Mouse (Mus musculus): ENCODE results near the gene Oprm1. TPM values are rescaled to one million over a fixed set of nuclear protein-coding genes. Genes with fewer than 3 reads are reported as not detected.
A peak's percentile ranks its signal among the peaks of the same experiment; 100 is the strongest.

The Oprm1 gene
- polyA plus RNA-seq, 1 experiment from 2014 or later = not detected

DNA sequence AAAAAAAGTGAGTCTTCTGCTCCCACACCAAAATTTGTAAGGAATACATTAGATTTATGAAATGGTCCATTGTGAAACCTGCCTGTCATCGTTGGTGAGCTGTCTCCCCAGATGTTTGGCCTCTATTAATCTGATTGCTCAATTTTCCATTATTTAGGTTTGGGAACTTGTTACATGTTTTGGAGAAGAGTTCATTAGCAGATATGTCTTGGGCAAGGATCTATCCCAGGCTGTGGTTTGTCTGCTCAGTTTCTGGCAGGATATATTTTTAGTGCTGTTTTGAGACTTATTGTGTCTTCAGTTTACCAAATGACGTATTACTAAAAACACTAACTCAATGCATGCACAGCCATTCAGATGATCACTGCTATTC lies 289.6 kb downstream of the Oprm1 start:
- H3K36me3 ChIP-seq (ENCODE audit: control insufficient read depth, insufficient read depth, low read length) = no peaks in the 10 kb centered on the region
- H3K27me3 ChIP-seq (ENCODE audit: control insufficient read depth, insufficient read depth, low read length) = no peaks in the 10 kb centered on the region
- H3K9ac ChIP-seq (ENCODE audit: low read length) = no peak overlapping the region
- no peaks in the 10 kb centered on the region for H3K9me3 ChIP-seq (ENCODE audit: control insufficient read depth, low read length)
- WGBS = 70% methylated on average over 2 of the region's 2 CpGs
- ATAC-seq (ENCODE audit: insufficient number of reproducible peaks, insufficient read depth, low FRiP score, low read depth) = no peak
- H3K4me1 ChIP-seq (ENCODE audit: control insufficient read depth in 2 of 2, insufficient read depth in 2 of 2, low read length in 2 of 2) = peaks cover 2 to 3% of the 10 kb centered on the region in 2 experiments; a peak in 3 of 4 replicates
- H3K4me2 ChIP-seq (ENCODE audit: low read length) = peak overlapping the region; percentile 31; the same call in 1 of the 2 replicates
- no peak overlapping the region for H3K4me3 ChIP-seq (ENCODE audit: control insufficient read depth in 1 of 2, insufficient read depth in 1 of 2, low read depth in 1 of 2, low read length in 2 of 2)
- H3K27ac ChIP-seq (replicated peaks in 1 of 2; ENCODE audit: control insufficient read depth in 1 of 2, insufficient read depth in 1 of 2, low read depth in 2 of 2, low read length in 2 of 2) = no peak overlapping the region

- Histone ChIP-seq H3K27me3 (ENCODE audit: control insufficient read depth, insufficient read depth, low read length) (no peaks in the 10 kb centered on the region), H3K36me3 (ENCODE audit: control insufficient read depth, insufficient read depth, low read length) (no peaks in the 10 kb centered on the region), H3K9me3 (ENCODE audit: control insufficient read depth, low read length) (no peaks in the 10 kb centered on the region), H3K4me1 (ENCODE audit: control insufficient read depth in 2 of 2, insufficient read depth in 2 of 2, low read length in 2 of 2) (peaks cover 2 to 3% of the 10 kb centered on the region in 2 experiments; a peak in 3 of 4 replicates), H3K27ac (replicated peaks in 1 of 2; ENCODE audit: control insufficient read depth in 1 of 2, insufficient read depth in 1 of 2, low read depth in 2 of 2, low read length in 2 of 2) (no peak overlapping the region), H3K4me3 (ENCODE audit: control insufficient read depth in 1 of 2, insufficient read depth in 1 of 2, low read depth in 1 of 2, low read length in 2 of 2) (no peak overlapping the region), H3K9ac (ENCODE audit: low read length) (no peak overlapping the region), H3K4me2 (ENCODE audit: low read length) (no peak overlapping the region)
- ATAC-seq (ENCODE audit: insufficient number of reproducible peaks, insufficient read depth, low FRiP score, low read depth) = no peak
- WGBS = 60% methylated on average over 3 of the region's 3 CpGs
Measured at GRCm38 (mm10) chr10:7049901-7050300, 291.6 kb downstream of the Oprm1 start.

GRCm38 (mm10) chr10:7052315-7053017 lies 294.2 kb downstream of the Oprm1 start, which contains the start of gene Ipcef1:
TSS of gene Ipcef1 (minus strand) at chr10:7052478.
- Histone ChIP-seq H3K27ac (replicated peaks in 1 of 2; ENCODE audit: control insufficient read depth in 1 of 2, insufficient read depth in 1 of 2, low read depth in 2 of 2, low read length in 2 of 2) (0 out of 4 replicates have a peak within 1 kb of the TSS, but pooled peaks of 1 of the 2 experiments have one; percentile 9), H3K9ac (ENCODE audit: low read length) (no peak within 1 kb of the TSS), H3K4me3 (ENCODE audit: control insufficient read depth in 1 of 2, insufficient read depth in 1 of 2, low read depth in 1 of 2, low read length in 2 of 2) (no peak within 1 kb of the TSS), H3K9me3 (ENCODE audit: control insufficient read depth, low read length) (no peaks in the 10 kb centered on the region), H3K4me1 (ENCODE audit: control insufficient read depth in 2 of 2, insufficient read depth in 2 of 2, low read length in 2 of 2) (peaks cover 0 to 2% of the 10 kb centered on the region in 2 experiments; a peak in 2 of 4 replicates), H3K4me2 (ENCODE audit: low read length) (no peak within 1 kb of the TSS), H3K36me3 (ENCODE audit: control insufficient read depth, insufficient read depth, low read length) (no peaks in the 10 kb centered on the region), H3K27me3 (ENCODE audit: control insufficient read depth, insufficient read depth, low read length) (no peaks in the 10 kb centered on the region)
- 36% methylated on average over 12 of the region's 12 CpGs for WGBS
- no peak for ATAC-seq (ENCODE audit: insufficient number of reproducible peaks, insufficient read depth, low FRiP score, low read depth)

- no peak overlapping the region for H3K4me2 ChIP-seq (ENCODE audit: low read length)
- 73% methylated on average over 6 of the region's 6 CpGs for WGBS
- H3K36me3 ChIP-seq (ENCODE audit: control insufficient read depth, insufficient read depth, low read length) = no peaks in the 10 kb centered on the region
- no peaks in the 10 kb centered on the region for H3K27me3 ChIP-seq (ENCODE audit: control insufficient read depth, insufficient read depth, low read length)
- no peaks in the 10 kb centered on the region for H3K9me3 ChIP-seq (ENCODE audit: control insufficient read depth, low read length)
- peaks cover 0 to 2% of the 10 kb centered on the region in 2 experiments; a peak in 2 of 4 replicates for H3K4me1 ChIP-seq (ENCODE audit: control insufficient read depth in 2 of 2, insufficient read depth in 2 of 2, low read length in 2 of 2)
- H3K9ac ChIP-seq (ENCODE audit: low read length) = no peak overlapping the region
- H3K27ac ChIP-seq (replicated peaks in 1 of 2; ENCODE audit: control insufficient read depth in 1 of 2, insufficient read depth in 1 of 2, low read depth in 2 of 2, low read length in 2 of 2) = no peak overlapping the region
- ATAC-seq (ENCODE audit: insufficient number of reproducible peaks, insufficient read depth, low FRiP score, low read depth) = no peak
- H3K4me3 ChIP-seq (ENCODE audit: control insufficient read depth in 1 of 2, insufficient read depth in 1 of 2, low read depth in 1 of 2, low read length in 2 of 2) = no peak overlapping the region
Measured at GRCm38 (mm10) chr10:7054560-7055205, 296.4 kb downstream of the Oprm1 start.

GRCm38 (mm10) chr10:7057546-7057945 lies 299.2 kb downstream of the Oprm1 start:
- no peaks in the 10 kb centered on the region for H3K9me3 ChIP-seq (ENCODE audit: control insufficient read depth, low read length)
- ATAC-seq (ENCODE audit: insufficient number of reproducible peaks, insufficient read depth, low FRiP score, low read depth) = no peak
- no peaks in the 10 kb centered on the region for H3K36me3 ChIP-seq (ENCODE audit: control insufficient read depth, insufficient read depth, low read length)
- H3K4me2 ChIP-seq (ENCODE audit: low read length) = no peak overlapping the region
- no peak overlapping the region for H3K27ac ChIP-seq (replicated peaks in 1 of 2; ENCODE audit: control insufficient read depth in 1 of 2, insufficient read depth in 1 of 2, low read depth in 2 of 2, low read length in 2 of 2)
- H3K27me3 ChIP-seq (ENCODE audit: control insufficient read depth, insufficient read depth, low read length) = no peaks in the 10 kb centered on the region
- 68% methylated on average over 1 of the region's 1 CpGs for WGBS
- no peak overlapping the region for H3K9ac ChIP-seq (ENCODE audit: low read length)
- H3K4me3 ChIP-seq (ENCODE audit: control insufficient read depth in 1 of 2, insufficient read depth in 1 of 2, low read depth in 1 of 2, low read length in 2 of 2) = no peak overlapping the region
- peaks cover 0 to under 1% of the 10 kb centered on the region in 2 experiments; a peak in 1 of 4 replicates for H3K4me1 ChIP-seq (ENCODE audit: control insufficient read depth in 2 of 2, insufficient read depth in 2 of 2, low read length in 2 of 2)

GRCm38 (mm10) chr10:7060326-7060725 lies 302.0 kb downstream of the Oprm1 start:
- no peak for ATAC-seq (ENCODE audit: insufficient number of reproducible peaks, insufficient read depth, low FRiP score, low read depth)
- Histone ChIP-seq H3K4me1 (ENCODE audit: control insufficient read depth in 2 of 2, insufficient read depth in 2 of 2, low read length in 2 of 2) (no peaks in the 10 kb centered on the region), H3K4me3 (ENCODE audit: control insufficient read depth in 1 of 2, insufficient read depth in 1 of 2, low read depth in 1 of 2, low read length in 2 of 2) (no peak overlapping the region), H3K9me3 (ENCODE audit: control insufficient read depth, low read length) (no peaks in the 10 kb centered on the region), H3K27me3 (ENCODE audit: control insufficient read depth, insufficient read depth, low read length) (no peaks in the 10 kb centered on the region), H3K9ac (ENCODE audit: low read length) (no peak overlapping the region), H3K27ac (replicated peaks in 1 of 2; ENCODE audit: control insufficient read depth in 1 of 2, insufficient read depth in 1 of 2, low read depth in 2 of 2, low read length in 2 of 2) (no peak overlapping the region), H3K36me3 (ENCODE audit: control insufficient read depth, insufficient read depth, low read length) (no peaks in the 10 kb centered on the region), H3K4me2 (ENCODE audit: low read length) (no peak overlapping the region)
- WGBS = 74% methylated on average over 5 of the region's 5 CpGs

GRCm38 (mm10) chr10:7062993-7063392 lies 304.7 kb downstream of the Oprm1 start:
- Histone ChIP-seq H3K36me3 (ENCODE audit: control insufficient read depth, insufficient read depth, low read length) (no peaks in the 10 kb centered on the region), H3K4me3 (ENCODE audit: control insufficient read depth in 1 of 2, insufficient read depth in 1 of 2, low read depth in 1 of 2, low read length in 2 of 2) (no peak overlapping the region), H3K9ac (ENCODE audit: low read length) (no peak overlapping the region), H3K4me2 (ENCODE audit: low read length) (no peak overlapping the region), H3K9me3 (ENCODE audit: control insufficient read depth, low read length) (no peaks in the 10 kb centered on the region), H3K27ac (replicated peaks in 1 of 2; ENCODE audit: control insufficient read depth in 1 of 2, insufficient read depth in 1 of 2, low read depth in 2 of 2, low read length in 2 of 2) (no peak overlapping the region), H3K27me3 (ENCODE audit: control insufficient read depth, insufficient read depth, low read length) (no peaks in the 10 kb centered on the region), H3K4me1 (ENCODE audit: control insufficient read depth in 2 of 2, insufficient read depth in 2 of 2, low read length in 2 of 2) (no peaks in the 10 kb centered on the region)
- ATAC-seq (ENCODE audit: insufficient number of reproducible peaks, insufficient read depth, low FRiP score, low read depth) = no peak
- 69% methylated on average over 7 of the region's 7 CpGs for WGBS

All from heart, embryonic 14.5 days (tissue).